Mouse (Mus musculus) duodenum, adult 2 months (tissue): ENCODE measurements around the gene Trim63. TPM values are rescaled to one million over a fixed set of nuclear protein-coding genes. Genes with fewer than 3 reads are reported as not detected.

Source experiments
- polyA plus RNA-seq: library from polyadenylated mRNA; depleted of rRNA; stranded (reverse); fragments of >200 nt; gene quantifications from 2 replicates; pipeline ENCODE4 v1.2.3, GENCODE M21; 2012; ENCODE audit warnings: low replicate concordance; rRNA removed

Trim63 gene
- polyA plus RNA-seq: 0.14 and 0.34 TPM in 2 replicates

GRCm38 (mm10) chr4:134314876-134315275 is at the start of gene Trim63:
TSS of gene Trim63 (plus strand) at chr4:134315120.

GRCm38 (mm10) chr4:134287575-134288025 is 27.3 kb upstream of the Trim63 start, which contains the start of gene Pdik1l:
TSS of gene Pdik1l (minus strand) at chr4:134287895.

GRCm38 (mm10) chr4:134343071-134344031 is 28.4 kb downstream of the Trim63 start, which contains the start of gene Slc30a2:
TSS of gene Slc30a2 (plus strand) at chr4:134343181.

Other genes starting within 250 kb of the Trim63 start
- 25.1 and 27.9 TPM in 2 replicates for gene Cd52, start 220.0 kb upstream of the Trim63 start, polyA plus RNA-seq
- gene Ubxn11, start 212.6 kb upstream of the Trim63 start, polyA plus RNA-seq: 3.1 and 8.2 TPM in 2 replicates
- gene Sh3bgrl3, start 186.3 kb upstream of the Trim63 start, polyA plus RNA-seq: 516 and 587 TPM in 2 replicates
- 16.8 and 19.5 TPM in 2 replicates for gene Cep85, start 128.0 kb upstream of the Trim63 start, polyA plus RNA-seq
- not detected in 2 replicates for gene Gm7534, start 112.1 kb upstream of the Trim63 start, polyA plus RNA-seq
- 0.39 and 0.69 TPM in 2 replicates for gene Catsper4, start 87.7 kb upstream of the Trim63 start, polyA plus RNA-seq
- gene Cnksr1, start 76.7 kb upstream of the Trim63 start, polyA plus RNA-seq: 19.5 and 29.0 TPM in 2 replicates
- gene E130218I03Rik, start 71.5 kb upstream of the Trim63 start, polyA plus RNA-seq: not detected in 2 replicates
- 7.0 TPM in 2 replicates for gene Zfp593, start 69.5 kb upstream of the Trim63 start, polyA plus RNA-seq
- not detected in 2 replicates for gene Gm30191, start 68.2 kb upstream of the Trim63 start, polyA plus RNA-seq
- gene Grrp1, start 61.0 kb upstream of the Trim63 start, polyA plus RNA-seq: 10.0 and 24.9 TPM in 2 replicates
- 1.0 and 1.3 TPM in 2 replicates for gene Pdik1l, start 27.2 kb upstream of the Trim63 start, polyA plus RNA-seq
- 25.2 and 83.4 TPM in 2 replicates for gene Slc30a2, start 28.1 kb downstream of the Trim63 start, polyA plus RNA-seq
- gene Extl1, start 68.7 kb downstream of the Trim63 start, polyA plus RNA-seq: 0.88 and 2.1 TPM in 2 replicates
- gene Pafah2, start 81.2 kb downstream of the Trim63 start, polyA plus RNA-seq: 30.2 and 36.9 TPM in 2 replicates
- 7.6 and 10.1 TPM in 2 replicates for gene Stmn1, start 153.2 kb downstream of the Trim63 start, polyA plus RNA-seq
- gene Paqr7, start 181.6 kb downstream of the Trim63 start, polyA plus RNA-seq: 63.7 and 135 TPM in 2 replicates
- gene Aunip, start 195.9 kb downstream of the Trim63 start, polyA plus RNA-seq: 0.28 and 0.47 TPM in 2 replicates
- gene Mtfr1l, start 220.3 kb downstream of the Trim63 start, polyA plus RNA-seq: 40.9 and 41.6 TPM in 2 replicates
- 4.5 and 6.4 TPM in 2 replicates for gene Selenon, start 237.0 kb downstream of the Trim63 start, polyA plus RNA-seq